In the genomic region with DNA sequence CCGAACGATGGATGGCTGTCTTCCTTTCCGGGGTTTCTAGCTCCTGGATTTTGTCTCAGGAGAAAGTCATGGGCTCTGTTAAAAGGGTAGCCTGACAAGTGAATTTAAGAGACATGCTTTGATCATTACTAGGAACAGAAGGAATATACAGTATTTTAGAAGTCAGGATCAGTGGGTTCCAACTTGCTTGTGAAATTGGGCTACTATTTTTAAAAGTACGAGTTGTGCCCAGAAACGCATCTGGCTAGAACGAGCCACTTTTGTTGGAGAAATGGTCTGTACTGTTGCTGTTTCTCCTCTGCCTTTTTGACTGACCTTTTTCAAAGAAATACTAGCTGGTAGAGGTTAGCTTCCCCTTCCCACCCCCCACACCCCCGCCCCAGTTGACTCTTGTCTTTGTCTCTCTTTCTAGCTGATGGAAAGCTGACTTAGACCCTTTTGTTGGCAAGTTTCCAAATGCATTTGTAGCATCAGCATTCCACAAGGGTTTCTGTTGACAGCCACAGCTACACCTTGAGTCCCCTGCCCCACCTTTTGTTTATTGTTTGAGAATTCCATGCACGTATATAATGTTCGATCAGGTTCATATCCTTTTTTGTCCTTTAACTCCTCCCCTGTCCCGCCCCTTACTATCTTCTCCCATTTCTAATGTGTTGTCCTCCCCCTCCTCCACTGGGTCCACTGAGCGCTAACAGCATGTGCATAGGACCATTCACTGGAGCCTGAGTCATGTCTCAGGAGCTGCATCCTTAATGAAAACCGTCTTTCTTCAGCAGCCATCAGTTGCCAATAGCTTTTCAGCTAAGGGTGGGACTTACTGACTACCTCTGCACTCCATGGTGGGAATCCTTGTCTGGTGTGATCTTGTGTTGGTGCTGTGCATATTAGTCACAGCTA, we compare ENCODE assay signal across 15 mouse cellular contexts. TPM values are rescaled to one million over a fixed set of nuclear protein-coding genes. Genes with fewer than 3 reads are reported as not detected.
DNase-seq lines count a peak whose midpoint lies in the region; ATAC-seq and TF ChIP-seq lines count a peak whose summit lies in the region.
"Had no signal": no experiment of that assay in that cellular context is flagged by ENCODE, and none has a peak within 500 bp of the region (broad histone marks: within the 10 kb centered on the region; RNA-seq: fewer than 3 reads in every experiment).

No protein-coding gene starts in this region.

- H3K4me1 ChIP-seq in forebrain, embryonic 16.5 days (replicated peaks; ENCODE audit: control insufficient read depth, insufficient read depth, low read length) = no peaks in the 10 kb centered on the region
- no peaks in the 10 kb centered on the region for H3K4me1 ChIP-seq in forebrain, embryonic 13.5 days
- H3K4me1 ChIP-seq in stomach, embryonic 15.5 days = no peaks in the 10 kb centered on the region
- no peaks in the 10 kb centered on the region for H3K4me1 ChIP-seq in stomach, postnatal 0 days (replicated peaks; ENCODE audit: control insufficient read depth, insufficient read depth)
- H3K4me1 ChIP-seq: limb, embryonic 15.5 days had no signal

- TF ChIP-seq EP300 in stomach, postnatal 0 days (optimal IDR thresholded peaks at IDR 0.05) = no peak

- no peaks in the 10 kb centered on the region for H3K36me3 ChIP-seq in forebrain, embryonic 16.5 days (ENCODE audit: control insufficient read depth, insufficient read depth)
- no peaks in the 10 kb centered on the region for H3K36me3 ChIP-seq in forebrain, embryonic 13.5 days (ENCODE audit: poor library complexity, severe bottlenecking)
- H3K36me3 ChIP-seq in stomach, embryonic 15.5 days = no peaks in the 10 kb centered on the region
- no peaks in the 10 kb centered on the region for H3K36me3 ChIP-seq in stomach, postnatal 0 days (ENCODE audit: control insufficient read depth, insufficient read depth, low read length)
- H3K36me3 ChIP-seq: heart, embryonic 15.5 days; limb, embryonic 15.5 days had no signal

- peak; percentile 27; the same call in 1 of the 2 replicates for ATAC-seq in forebrain, embryonic 16.5 days
- no peak for ATAC-seq in forebrain, embryonic 13.5 days
- peak; percentile 18; the same call in 1 of the 2 replicates for ATAC-seq in stomach, embryonic 15.5 days (ENCODE audit: insufficient read depth, low FRiP score, low read depth)
- no peak for ATAC-seq in stomach, postnatal 0 days (ENCODE audit: low FRiP score, low TSS enrichment)
- ATAC-seq in erythroblast, adult 5-6 weeks (replicated peaks; ENCODE audit: low FRiP score, poor library complexity, severe bottlenecking) = no peak
- ATAC-seq: liver, postnatal 0 days had no signal

- H3K4me3 ChIP-seq in forebrain, embryonic 16.5 days (replicated peaks; ENCODE audit: low read length) = no peak overlapping the region
- H3K4me3 ChIP-seq in forebrain, embryonic 13.5 days = no peak overlapping the region
- H3K4me3 ChIP-seq in layer of hippocampus, adult 2 months = no peak overlapping the region
- no peak overlapping the region for H3K4me3 ChIP-seq in stomach, embryonic 15.5 days (replicated peaks)
- H3K4me3 ChIP-seq in stomach, postnatal 0 days (ENCODE audit: low read depth, low read length) = no peak overlapping the region
- H3K4me3 ChIP-seq: heart, embryonic 15.5 days; limb, embryonic 15.5 days had no signal

- no peaks in the 10 kb centered on the region for H3K9me3 ChIP-seq in forebrain, embryonic 16.5 days (ENCODE audit: control insufficient read depth, low read length)
- H3K9me3 ChIP-seq in forebrain, embryonic 13.5 days (replicated peaks) = 0 out of 2 replicates have a peak, but pooled peaks cover 3% of the 10 kb centered on the region
- no peaks in the 10 kb centered on the region for H3K9me3 ChIP-seq in stomach, embryonic 15.5 days
- no peaks in the 10 kb centered on the region for H3K9me3 ChIP-seq in stomach, postnatal 0 days (ENCODE audit: control insufficient read depth, low read length)
- H3K9me3 ChIP-seq: G1E; heart, embryonic 15.5 days; limb, embryonic 15.5 days had no signal

- no peaks in the 10 kb centered on the region for H3K27me3 ChIP-seq in forebrain, embryonic 16.5 days (replicated peaks; ENCODE audit: control insufficient read depth, insufficient read depth, low read length)
- no peaks in the 10 kb centered on the region for H3K27me3 ChIP-seq in forebrain, embryonic 13.5 days
- H3K27me3 ChIP-seq in stomach, embryonic 15.5 days (replicated peaks) = no peaks in the 10 kb centered on the region
- H3K27me3 ChIP-seq in stomach, postnatal 0 days (ENCODE audit: control insufficient read depth, insufficient read depth, low read length) = no peaks in the 10 kb centered on the region
- H3K27me3 ChIP-seq: heart, embryonic 15.5 days; limb, embryonic 15.5 days had no signal

- no peak overlapping the region for H3K27ac ChIP-seq in forebrain, embryonic 16.5 days (ENCODE audit: low read length)
- H3K27ac ChIP-seq in forebrain, embryonic 13.5 days = no peak overlapping the region
- peak overlapping the region; percentile 73 for H3K27ac ChIP-seq in layer of hippocampus, adult 2 months
- no peak overlapping the region for H3K27ac ChIP-seq in stomach, embryonic 15.5 days
- no peak overlapping the region for H3K27ac ChIP-seq in stomach, postnatal 0 days (replicated peaks)
- H3K27ac ChIP-seq: heart, embryonic 15.5 days; limb, embryonic 15.5 days had no signal

- DNase-seq in layer of hippocampus, adult 2 months (ENCODE audit: low spot score in 2 of 2) = peak; percentile 21 to 28
- DNase-seq in layer of hippocampus, adult 9-10 months (ENCODE audit: low spot score) = no peak
- DNase-seq in stomach, postnatal 0 days (ENCODE audit: low spot score) = no peak
- DNase-seq in yolk sac, embryonic 10.5 days (ENCODE audit: low spot score) = peak; percentile 26
- DNase-seq: adrenal gland, postnatal 36 days; cerebellum, adult 9-11 months; embryo, embryonic 11 days; liver, postnatal 0 days had no signal

- WGBS in forebrain, embryonic 16.5 days = 85% methylated on average over 12 of the region's 12 CpGs
- WGBS in forebrain, embryonic 13.5 days = 91% methylated on average over 12 of the region's 12 CpGs
- WGBS in stomach, embryonic 15.5 days = 75% methylated on average over 12 of the region's 12 CpGs
- WGBS in stomach, postnatal 0 days = 80% methylated on average over 12 of the region's 12 CpGs

- no peak for TF ChIP-seq CTCF in layer of hippocampus, adult 2 months (conservative IDR thresholded peaks at IDR 0.05)
- TF ChIP-seq CTCF in stomach, postnatal 0 days (IDR thresholded peaks at IDR 0.05; ENCODE audit: low read depth) = no peak

- no peak overlapping the region for H3K4me2 ChIP-seq in forebrain, embryonic 16.5 days (ENCODE audit: low read length)
- H3K4me2 ChIP-seq in forebrain, embryonic 13.5 days = no peak overlapping the region
- H3K4me2 ChIP-seq in stomach, embryonic 15.5 days = no peak overlapping the region
- no peak overlapping the region for H3K4me2 ChIP-seq in stomach, postnatal 0 days (replicated peaks; ENCODE audit: low read depth)
- H3K4me2 ChIP-seq: heart, embryonic 15.5 days; limb, embryonic 15.5 days had no signal

- no peak overlapping the region for H3K9ac ChIP-seq in forebrain, embryonic 16.5 days (replicated peaks; ENCODE audit: low read depth, low read length)
- no peak overlapping the region for H3K9ac ChIP-seq in forebrain, embryonic 13.5 days
- no peak overlapping the region for H3K9ac ChIP-seq in stomach, embryonic 15.5 days
- H3K9ac ChIP-seq in stomach, postnatal 0 days (ENCODE audit: low read length) = no peak overlapping the region
- H3K9ac ChIP-seq: heart, embryonic 15.5 days; limb, embryonic 15.5 days; liver, postnatal 0 days had no signal

RNA-seq across cellular contexts. Expression of a gene that starts 50.6 kb away (rescaled TPM):
- polyA plus RNA-seq in forebrain, embryonic 16.5 days (2015; fragmentation: Nextera tagmentation; extraction: Ambion mirVana) = 62.3 and 74.4 TPM in 2 replicates
- polyA plus RNA-seq in forebrain, embryonic 13.5 days (2015; fragmentation: Nextera tagmentation; extraction: Ambion mirVana) = 36.7 and 40.1 TPM in 2 replicates
- 10 to 100 TPM; 92.2 to 97.2 TPM for total RNA-seq in layer of hippocampus, adult 2 months (2021)
- 25.7 and 30.4 TPM in 2 replicates for polyA plus RNA-seq in stomach, embryonic 15.5 days (2015; fragmentation: Nextera tagmentation; extraction: Ambion mirVana)
- polyA plus RNA-seq in stomach, postnatal 0 days (2015; fragmentation: Nextera tagmentation; extraction: Ambion mirVana) = 8.0 and 8.6 TPM in 2 replicates
- total RNA-seq in erythroblast, adult 5-6 weeks (2015; ENCODE audit: low replicate concordance) = 16.3 and 16.7 TPM in 2 replicates
- 8.2 and 9.3 TPM in 2 replicates for total RNA-seq in erythroblast, adult 5-6 weeks (2017; ENCODE audit: low replicate concordance)

Comparison
In these comparisons a context has a peak if more than half of its experiments do, and no peak if none do; other contexts are left out.
1. ATAC-seq: peak in forebrain, embryonic 16.5 days (single experiment) and stomach, embryonic 15.5 days (single experiment); none in forebrain, embryonic 13.5 days (single experiment), stomach, postnatal 0 days (single experiment) and erythroblast, adult 5-6 weeks (single experiment).
2. DNase-seq: peak in layer of hippocampus, adult 2 months (2 of 2) and yolk sac, embryonic 10.5 days (single experiment); none in layer of hippocampus, adult 9-10 months (single experiment) and stomach, postnatal 0 days (single experiment).